Mouse (Mus musculus): Measurements from ENCODE around the gene Nwd1. TPM values are rescaled to one million over a fixed set of nuclear protein-coding genes. Genes with fewer than 3 reads are reported as not detected.

The Nwd1 gene
- total and polyA plus RNA-seq, 2 experiments from 2014 or later = 0.20 to 2.3 TPM

- H3K4me2 ChIP-seq (ENCODE audit: low read depth, low read length) = no peak overlapping the region
- ATAC-seq (ENCODE audit: insufficient read depth, low read depth) (0 out of 2 replicates have a peak, but pooled peaks have one; percentile 24), DNase-seq (ENCODE audit: low spot score) (no peak)
- no peaks in the 10 kb centered on the region for H3K9me3 ChIP-seq (replicated peaks; ENCODE audit: control insufficient read depth, low read length)
- H3K27me3 ChIP-seq (ENCODE audit: control insufficient read depth, insufficient read depth, low read length) = no peaks in the 10 kb centered on the region
- no peak overlapping the region for H3K27ac ChIP-seq (ENCODE audit: low read depth)
- 25% methylated on average over 12 of the region's 13 CpGs for WGBS
- H3K4me3 ChIP-seq (ENCODE audit: low read depth, low read length) = no peak overlapping the region
- TF ChIP-seq CTCF (IDR thresholded peaks at IDR 0.05; ENCODE audit: low read depth) (no peak), EP300 (IDR thresholded peaks at IDR 0.05; ENCODE audit: low read depth) (no peak)
- H3K4me1 ChIP-seq (ENCODE audit: control insufficient read depth, insufficient read depth) = no peaks in the 10 kb centered on the region
- H3K9ac ChIP-seq (replicated peaks; ENCODE audit: low read depth, low read length) = no peak overlapping the region
- H3K36me3 ChIP-seq (replicated peaks; ENCODE audit: control insufficient read depth, insufficient read depth, low read length) = no peaks in the 10 kb centered on the region
Measured at GRCm38 (mm10) chr8:72654565-72655521, 8.3 kb downstream of the Nwd1 start.

- WGBS = 65% methylated on average over 3 of the region's 3 CpGs
- no peak overlapping the region for H3K4me3 ChIP-seq (ENCODE audit: low read depth, low read length)
- no peak for ATAC-seq (ENCODE audit: insufficient read depth, low read depth)
Measured at GRCm38 (mm10) chr8:72655522-72655912, 9.0 kb downstream of the Nwd1 start.

DNA sequence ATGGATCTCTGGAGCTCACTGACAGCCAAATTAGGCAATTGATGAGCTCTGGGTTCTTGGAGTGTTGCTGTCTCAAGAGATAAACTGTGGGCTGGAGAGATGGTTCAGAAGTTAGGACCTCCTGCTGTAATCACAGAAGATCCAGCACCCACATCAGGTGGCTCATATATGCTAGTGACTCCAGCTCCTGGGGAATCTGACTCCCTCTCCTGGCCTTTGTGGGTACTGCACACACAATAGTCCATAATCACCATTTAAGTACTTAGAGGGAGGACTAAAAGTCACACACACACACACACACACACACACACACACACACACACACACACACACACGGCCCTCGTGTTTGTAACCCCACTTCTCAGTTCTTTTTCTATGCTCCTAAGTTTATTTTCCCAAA, 13.5 kb downstream of the Nwd1 start:
- H3K36me3 ChIP-seq (replicated peaks; ENCODE audit: control insufficient read depth, insufficient read depth, low read length) = no peaks in the 10 kb centered on the region
- 88% methylated on average over 2 of the region's 2 CpGs for WGBS
- H3K4me2 ChIP-seq (ENCODE audit: low read depth, low read length) = no peak overlapping the region
- no peak for ATAC-seq (ENCODE audit: insufficient read depth, low read depth)
- TF ChIP-seq EP300 (IDR thresholded peaks at IDR 0.05; ENCODE audit: low read depth) (no peak), CTCF (IDR thresholded peaks at IDR 0.05; ENCODE audit: low read depth) (no peak)
- no peak overlapping the region for H3K27ac ChIP-seq (ENCODE audit: low read depth)
- no peak overlapping the region for H3K4me3 ChIP-seq (ENCODE audit: low read depth, low read length)
- H3K9ac ChIP-seq (replicated peaks; ENCODE audit: low read depth, low read length) = no peak overlapping the region
- H3K9me3 ChIP-seq (replicated peaks; ENCODE audit: control insufficient read depth, low read length) = no peaks in the 10 kb centered on the region
- DNase-seq (ENCODE audit: low spot score) = no peak
- H3K27me3 ChIP-seq (ENCODE audit: control insufficient read depth, insufficient read depth, low read length) = no peaks in the 10 kb centered on the region
- H3K4me1 ChIP-seq (ENCODE audit: control insufficient read depth, insufficient read depth) = no peaks in the 10 kb centered on the region

More at GRCm38 (mm10) chr8:72655522-72655912, 9.0 kb downstream of the Nwd1 start:
- Histone ChIP-seq H3K36me3 (replicated peaks; ENCODE audit: control insufficient read depth, insufficient read depth, low read length) (no peaks in the 10 kb centered on the region), H3K9me3 (replicated peaks; ENCODE audit: control insufficient read depth, low read length) (no peaks in the 10 kb centered on the region), H3K9ac (replicated peaks; ENCODE audit: low read depth, low read length) (no peak overlapping the region), H3K4me2 (ENCODE audit: low read depth, low read length) (no peak overlapping the region), H3K27ac (ENCODE audit: low read depth) (no peak overlapping the region), H3K27me3 (ENCODE audit: control insufficient read depth, insufficient read depth, low read length) (no peaks in the 10 kb centered on the region), H3K4me1 (ENCODE audit: control insufficient read depth, insufficient read depth) (no peaks in the 10 kb centered on the region)
- TF ChIP-seq EP300 (IDR thresholded peaks at IDR 0.05; ENCODE audit: low read depth) (no peak), CTCF (IDR thresholded peaks at IDR 0.05; ENCODE audit: low read depth) (no peak)
- DNase-seq (ENCODE audit: low spot score) = no peak

DNA sequence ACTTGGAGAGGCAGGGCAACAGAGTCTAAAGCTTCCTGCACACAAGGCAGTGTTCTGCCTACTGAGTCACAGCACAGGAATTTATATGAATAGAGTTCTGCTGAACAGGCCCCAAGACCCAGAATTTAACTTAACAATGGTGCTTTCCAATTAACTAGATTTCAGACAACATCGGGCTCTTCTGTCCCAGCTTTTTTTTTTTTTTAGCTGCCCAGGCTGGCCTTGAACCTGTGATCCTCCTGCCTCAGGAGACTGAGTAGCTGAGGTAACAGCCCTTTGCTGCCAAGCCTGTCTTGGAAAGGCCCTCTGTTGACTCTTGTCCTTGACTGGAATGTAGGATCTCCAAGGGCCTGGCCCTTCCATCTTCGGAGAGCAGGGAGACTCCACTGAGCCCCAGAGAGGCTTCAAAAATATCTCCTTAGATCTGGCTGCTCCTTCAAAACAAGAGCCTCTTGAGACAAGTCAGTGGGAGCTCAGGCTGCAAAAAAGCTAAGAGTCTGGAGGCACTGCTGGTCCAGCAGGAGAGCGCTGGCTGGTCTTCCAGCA, 17.7 kb downstream of the Nwd1 start:
- no peak overlapping the region for H3K9ac ChIP-seq (replicated peaks; ENCODE audit: low read depth, low read length)
- H3K4me2 ChIP-seq (ENCODE audit: low read depth, low read length) = no peak overlapping the region
- 62% methylated on average over 3 of the region's 3 CpGs for WGBS
- H3K36me3 ChIP-seq (replicated peaks; ENCODE audit: control insufficient read depth, insufficient read depth, low read length) = no peaks in the 10 kb centered on the region
- H3K4me3 ChIP-seq (ENCODE audit: low read depth, low read length) = no peak overlapping the region
- H3K4me1 ChIP-seq (ENCODE audit: control insufficient read depth, insufficient read depth) = no peaks in the 10 kb centered on the region
- no peaks in the 10 kb centered on the region for H3K27me3 ChIP-seq (ENCODE audit: control insufficient read depth, insufficient read depth, low read length)
- ATAC-seq (ENCODE audit: insufficient read depth, low read depth) (no peak), DNase-seq (ENCODE audit: low spot score) (no peak)
- TF ChIP-seq EP300 (IDR thresholded peaks at IDR 0.05; ENCODE audit: low read depth) (no peak), CTCF (IDR thresholded peaks at IDR 0.05; ENCODE audit: low read depth) (no peak)
- H3K27ac ChIP-seq (ENCODE audit: low read depth) = no peak overlapping the region
- H3K9me3 ChIP-seq (replicated peaks; ENCODE audit: control insufficient read depth, low read length) = no peaks in the 10 kb centered on the region

GRCm38 (mm10) chr8:72664757-72665156, 18.2 kb downstream of the Nwd1 start:
- TF ChIP-seq CTCF (IDR thresholded peaks at IDR 0.05; ENCODE audit: low read depth) (no peak), EP300 (IDR thresholded peaks at IDR 0.05; ENCODE audit: low read depth) (no peak)
- no peak overlapping the region for H3K27ac ChIP-seq (ENCODE audit: low read depth)
- no peaks in the 10 kb centered on the region for H3K36me3 ChIP-seq (replicated peaks; ENCODE audit: control insufficient read depth, insufficient read depth, low read length)
- H3K4me1 ChIP-seq (ENCODE audit: control insufficient read depth, insufficient read depth) = no peaks in the 10 kb centered on the region
- no peak for DNase-seq (ENCODE audit: low spot score)
- H3K4me3 ChIP-seq (ENCODE audit: low read depth, low read length) = no peak overlapping the region
- H3K4me2 ChIP-seq (ENCODE audit: low read depth, low read length) = no peak overlapping the region
- 57% methylated on average over 5 of the region's 5 CpGs for WGBS
- no peaks in the 10 kb centered on the region for H3K27me3 ChIP-seq (ENCODE audit: control insufficient read depth, insufficient read depth, low read length)
- no peaks in the 10 kb centered on the region for H3K9me3 ChIP-seq (replicated peaks; ENCODE audit: control insufficient read depth, low read length)
- H3K9ac ChIP-seq (replicated peaks; ENCODE audit: low read depth, low read length) = no peak overlapping the region
- ATAC-seq (ENCODE audit: insufficient read depth, low read depth) = no peak
